Mouse (Mus musculus): ENCODE results near the gene Pde4d.

Gene Pde4d

GRCm38 (mm10) chr13:109209413-109209812 is 759.7 kb downstream of the Pde4d start:
- no peak for DNase-seq

GRCm38 (mm10) chr13:109210403-109210802 is 760.7 kb downstream of the Pde4d start:
- DNase-seq = peak; percentile 77

- DNase-seq = no peak
Observed at GRCm38 (mm10) chr13:109211471-109211870, 761.7 kb downstream of the Pde4d start.

- DNase-seq = no peak
Observed at GRCm38 (mm10) chr13:109211941-109212487, 762.3 kb downstream of the Pde4d start.

GRCm38 (mm10) chr13:109212788-109213473 is 763.2 kb downstream of the Pde4d start:
- peak; percentile 31 for DNase-seq

GRCm38 (mm10) chr13:109219019-109219725 is 769.4 kb downstream of the Pde4d start:
- no peak for DNase-seq

- peak; percentile 66 for DNase-seq
Observed at GRCm38 (mm10) chr13:109228967-109229617, 779.3 kb downstream of the Pde4d start.

- DNase-seq = no peak
Observed at GRCm38 (mm10) chr13:109229618-109230334, 780.0 kb downstream of the Pde4d start.

- no peak for DNase-seq
Observed at GRCm38 (mm10) chr13:109230335-109230987, 780.7 kb downstream of the Pde4d start.

- DNase-seq = no peak
Observed at GRCm38 (mm10) chr13:109231848-109232460, 782.2 kb downstream of the Pde4d start.

- no peak for DNase-seq
Observed at GRCm38 (mm10) chr13:109232531-109232930, 782.8 kb downstream of the Pde4d start.

- DNase-seq = no peak
Observed at GRCm38 (mm10) chr13:109233911-109234613, 784.3 kb downstream of the Pde4d start.

- no peak for DNase-seq
Observed at GRCm38 (mm10) chr13:109236047-109236446, 786.3 kb downstream of the Pde4d start.

- no peak for DNase-seq
Observed at GRCm38 (mm10) chr13:109238670-109239069, 788.9 kb downstream of the Pde4d start.

GRCm38 (mm10) chr13:109239296-109239695 is 789.5 kb downstream of the Pde4d start:
- DNase-seq = peak; percentile 58

- no peak for DNase-seq
Observed at GRCm38 (mm10) chr13:109242456-109243050, 792.8 kb downstream of the Pde4d start.

GRCm38 (mm10) chr13:109243160-109243559 is 793.4 kb downstream of the Pde4d start:
- peak; percentile 26 for DNase-seq

- DNase-seq = no peak
Observed at GRCm38 (mm10) chr13:109247061-109247460, 797.3 kb downstream of the Pde4d start.

GRCm38 (mm10) chr13:109249315-109249714 is 799.6 kb downstream of the Pde4d start:
- DNase-seq = no peak

- peak; percentile 50 for DNase-seq
Observed at GRCm38 (mm10) chr13:109255634-109256033, 805.9 kb downstream of the Pde4d start.
